Mouse (Mus musculus) spleen, postnatal 4 days (tissue): ENCODE data around the gene Rmnd5b.

ENCODE experiments used
- DNase-seq, 2 experiments: peaks; one replicate each; pipeline ENCODE4 v3.0.0; 2022; ENCODE audit warnings: low spot score in 2 of 2

Rmnd5b gene

GRCm38 (mm10) chr11:51591915-51592314 is 43.8 kb downstream of the Rmnd5b start:
- DNase-seq, result no peak

GRCm38 (mm10) chr11:51591168-51591567 is 44.5 kb downstream of the Rmnd5b start:
- DNase-seq, result no peak

- DNase-seq, result no peak
Observed at GRCm38 (mm10) chr11:51590002-51590401, 45.7 kb downstream of the Rmnd5b start.

- DNase-seq, result no peak
Observed at GRCm38 (mm10) chr11:51588833-51589232, 46.9 kb downstream of the Rmnd5b start.

GRCm38 (mm10) chr11:51587059-51587458 is 48.6 kb downstream of the Rmnd5b start:
- DNase-seq, result no peak

- no peak for DNase-seq
Observed at GRCm38 (mm10) chr11:51586411-51586810, 49.3 kb downstream of the Rmnd5b start.

- no peak for DNase-seq
Observed at GRCm38 (mm10) chr11:51585608-51586252, 50.0 kb downstream of the Rmnd5b start.

- peak; percentile 97 to 98 for DNase-seq
Observed at GRCm38 (mm10) chr11:51584431-51585248, 51.1 kb downstream of the Rmnd5b start, which contains the start of gene Phykpl. Gene Phykpl, plus strand, starts transcription at chr11:51584757.

GRCm38 (mm10) chr11:51584057-51584430 is 51.7 kb downstream of the Rmnd5b start:
- peak in 1 of 2 experiments; percentile 72 for DNase-seq

GRCm38 (mm10) chr11:51582713-51583112 is 53.0 kb downstream of the Rmnd5b start:
- peak; percentile 79 to 91 for DNase-seq

GRCm38 (mm10) chr11:51579024-51579423 is 56.7 kb downstream of the Rmnd5b start:
- DNase-seq, result no peak

- DNase-seq, result no peak
Observed at GRCm38 (mm10) chr11:51577587-51577986, 58.1 kb downstream of the Rmnd5b start.

GRCm38 (mm10) chr11:51576454-51576853 is 59.2 kb downstream of the Rmnd5b start:
- no peak for DNase-seq
